Mouse (Mus musculus) brain, embryonic 14.5 days (tissue): ENCODE results near the gene Sucnr1.

ENCODE experiments used
- CTCF ChIP-seq: fragments of 200-500 bp; IDR thresholded peaks from 2 replicates; pipeline ENCODE4 v1.5.1; 2012; ENCODE audit warnings: inconsistent platforms, mild to moderate bottlenecking, moderate library complexity, borderline replicate concordance; ENCODE audit not compliant: insufficient read depth, insufficient read length; ENCODE audit errors: extremely low read depth
- POLR2A ChIP-seq: fragments of 200-500 bp; IDR thresholded peaks from 2 replicates; pipeline ENCODE4 v1.6.1; 2012; ENCODE audit warnings: mild to moderate bottlenecking, inconsistent platforms, borderline replicate concordance; ENCODE audit not compliant: poor library complexity, insufficient read depth, insufficient read length, severe bottlenecking; ENCODE audit errors: extremely low read depth

- TF ChIP-seq CTCF (no peak), POLR2A (no peak)
These were observed 42.5 kb downstream of the Sucnr1 start for GRCm38 (mm10) chr3:60123859-60124794.
